Mouse (Mus musculus) liver, adult 2 months (tissue): ENCODE data around the gene Dctn1. TPM values are rescaled to one million over a fixed set of nuclear protein-coding genes. Genes with fewer than 3 reads are reported as not detected.

Source experiments
- DNase-seq: peaks from one replicate; pipeline ENCODE4 v3.0.0-alpha.2; 2011; ENCODE audit warnings: low read depth, low spot score; ENCODE audit errors: extremely low read depth
- H3K27ac ChIP-seq: fragments of 200-500 bp; replicated peaks from 2 replicates; pipeline ENCODE4 v1.5.1; 2012; ENCODE audit warnings: low read depth, mild to moderate bottlenecking, control low read depth, inconsistent platforms, low read length; ENCODE audit not compliant: insufficient read depth
- H3K27me3 ChIP-seq: fragments of 200-500 bp; 2 replicates; pipeline ENCODE4 v1.6.1; 2012; ENCODE audit warnings: mild to moderate bottlenecking, moderate library complexity, low read length, inconsistent platforms; ENCODE audit not compliant: control insufficient read depth, insufficient read depth
- H3K36me3 ChIP-seq: fragments of 200-500 bp; 2 replicates; pipeline ENCODE4 v1.6.1; 2012; ENCODE audit warnings: low read length, inconsistent platforms; ENCODE audit not compliant: control insufficient read depth, insufficient read depth
- H3K4me1 ChIP-seq: fragments of 200-500 bp; 2 replicates; pipeline ENCODE4 v1.6.1; 2011; ENCODE audit warnings: low read length; ENCODE audit not compliant: control insufficient read depth, insufficient read depth
- H3K4me3 ChIP-seq: fragments of 200-500 bp; 2 replicates; pipeline ENCODE4 v1.5.1; 2011; ENCODE audit warnings: low read depth, mild to moderate bottlenecking, control low read depth, low read length, moderate library complexity; ENCODE audit not compliant: insufficient read depth
- H3K79me2 ChIP-seq: fragments of 200-500 bp; 2 replicates; pipeline ENCODE4 v1.6.1; 2012; ENCODE audit warnings: inconsistent platforms, mild to moderate bottlenecking, low read length, moderate library complexity; ENCODE audit not compliant: control insufficient read depth, insufficient read depth
- H3K9ac ChIP-seq: fragments of 200-500 bp; 2 replicates; pipeline ENCODE4 v1.6.1; 2012; ENCODE audit warnings: low read depth, mild to moderate bottlenecking, control low read depth, inconsistent platforms, low read length
- CTCF ChIP-seq: fragments of 200-500 bp; IDR thresholded peaks from 2 replicates; pipeline ENCODE4 v1.5.1; 2011; ENCODE audit warnings: low read depth, low read length, control low read depth
- POLR2A ChIP-seq: fragments of 200-500 bp; IDR thresholded peaks from 2 replicates; pipeline ENCODE4 v1.6.1; 2011; ENCODE audit warnings: low read length, control low read depth; ENCODE audit not compliant: insufficient read depth; ENCODE audit errors: extremely low read depth
- WGBS: fragments of 180-500 bp; shearing (Covaris S2); methylation state at CpG from one replicate; pipeline ENCODE4 v1.1.7; 2018; 5-methylcytosine and 5-hydroxymethylcytosine counted together
- polyA plus RNA-seq: library from polyadenylated mRNA; depleted of rRNA; stranded (reverse); fragments of >200 nt; gene quantifications from 2 replicates; pipeline ENCODE4 v1.2.3, GENCODE M21; 2012
- total RNA-seq: library from RNA; depleted of rRNA; stranded (reverse); fragments of >200 nt; gene quantifications from 2 replicates; pipeline ENCODE4 v1.2.3, GENCODE M21; 2014

The Dctn1 gene
- total and polyA plus RNA-seq, 2 experiments = 13.5 to 36.0 TPM

DNA sequence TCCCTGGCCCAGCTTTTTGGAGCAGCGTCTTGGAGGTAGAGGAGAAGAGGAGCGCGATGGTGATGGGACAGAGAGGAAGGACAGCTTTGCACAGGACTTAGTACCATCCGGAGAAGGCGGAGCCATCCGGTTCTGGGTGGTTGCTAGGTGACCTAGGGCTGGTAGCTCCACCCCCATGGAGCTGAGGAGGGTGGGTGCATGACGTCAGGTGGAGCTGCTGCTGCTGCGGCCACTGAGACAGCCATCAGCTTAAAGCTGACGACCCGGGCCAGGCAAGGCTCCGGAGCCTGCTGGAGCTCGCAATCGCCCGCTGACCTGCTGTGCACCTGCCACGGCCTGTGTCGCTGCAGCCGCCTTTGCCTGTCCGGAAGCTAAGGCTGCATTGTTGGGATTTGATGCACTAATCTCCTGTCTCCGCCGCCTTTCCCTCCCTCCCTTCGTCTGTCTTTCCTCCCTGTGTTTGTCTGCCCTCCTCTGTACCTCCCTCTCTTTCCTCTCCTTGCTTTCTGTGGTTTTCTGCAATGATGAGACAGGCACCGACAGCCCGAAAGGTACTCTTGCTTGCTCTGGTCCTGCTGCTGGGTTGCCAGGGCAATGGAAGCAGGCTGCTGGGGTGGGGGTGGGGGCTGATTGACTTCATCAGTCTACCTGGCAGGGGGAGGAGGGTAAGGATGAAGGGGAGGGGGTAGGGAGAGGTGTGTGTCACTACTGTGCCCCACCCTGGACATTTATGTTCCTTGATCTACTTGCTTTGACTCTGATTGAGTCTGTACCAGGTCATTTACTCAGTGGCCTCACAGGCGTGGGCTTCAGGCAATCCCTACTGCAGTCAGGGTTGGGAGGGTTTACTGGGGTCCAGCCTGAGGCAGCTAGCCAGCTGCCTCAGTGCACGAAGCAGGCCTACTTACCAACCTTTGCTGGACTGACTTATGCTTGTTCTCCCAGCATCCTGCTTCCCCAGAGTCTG lies 20.5 kb downstream of the Dctn1 start:
- WGBS = 76% methylated on average over 25 of the region's 25 CpGs
- no peak overlapping the region for H3K27ac ChIP-seq
- TF ChIP-seq CTCF = no peak
- TF ChIP-seq POLR2A = no peak
- H3K27me3 ChIP-seq = no peaks in the 10 kb centered on the region
- no peak overlapping the region for H3K4me3 ChIP-seq
- H3K4me1 ChIP-seq = no peaks in the 10 kb centered on the region
- H3K9ac ChIP-seq = no peak overlapping the region
- H3K79me2 ChIP-seq = no peaks in the 10 kb centered on the region
- H3K36me3 ChIP-seq = peaks cover 6% of the 10 kb centered on the region
- no peak for DNase-seq

DNA sequence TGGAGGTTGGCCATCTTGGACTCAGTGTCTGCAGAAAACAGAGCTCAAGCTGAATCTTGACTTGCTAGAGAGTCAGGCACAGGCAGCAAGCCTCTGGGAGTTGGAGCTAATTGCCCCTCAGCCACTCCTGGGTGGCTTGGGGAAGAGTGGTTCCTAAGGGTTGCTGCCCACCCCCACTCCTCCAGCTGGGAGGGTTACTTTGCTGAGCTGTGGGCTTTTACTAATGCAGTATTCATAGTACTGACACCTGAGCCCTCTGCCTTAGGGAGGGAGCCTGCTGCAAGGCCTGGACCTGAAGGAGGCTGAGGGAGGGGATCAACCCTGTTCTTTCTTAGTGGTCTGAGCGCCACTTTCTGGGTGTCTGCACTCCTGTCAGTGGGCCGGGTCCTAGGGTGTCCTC lies 21.2 kb downstream of the Dctn1 start:
- no peak overlapping the region for H3K9ac ChIP-seq
- H3K36me3 ChIP-seq = peaks cover 9% of the 10 kb centered on the region
- no peaks in the 10 kb centered on the region for H3K4me1 ChIP-seq
- H3K27me3 ChIP-seq = no peaks in the 10 kb centered on the region
- no peak for DNase-seq
- no peak for TF ChIP-seq POLR2A
- H3K27ac ChIP-seq = no peak overlapping the region
- WGBS = 98% methylated on average over 2 of the region's 2 CpGs
- no peak overlapping the region for H3K4me3 ChIP-seq
- H3K79me2 ChIP-seq = no peaks in the 10 kb centered on the region

DNA sequence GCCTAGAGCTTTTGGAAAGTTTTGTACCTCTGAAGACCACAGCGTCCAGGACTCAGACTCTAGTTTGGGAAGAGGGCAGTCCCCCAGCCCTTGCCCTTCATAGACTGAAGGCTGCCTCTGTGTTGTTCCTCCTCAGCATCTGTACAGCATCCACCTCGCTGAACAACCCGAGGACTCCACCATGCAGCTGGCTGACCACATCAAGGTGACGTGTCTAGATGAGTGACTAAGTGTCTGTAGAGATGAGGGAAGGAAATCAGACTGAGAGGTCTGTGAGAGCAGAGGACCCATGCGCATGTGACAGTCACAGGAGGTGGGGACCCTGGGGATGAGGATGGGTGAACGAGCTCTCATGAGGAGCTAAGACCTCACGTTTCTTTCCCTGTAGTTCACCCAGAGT lies 27.9 kb downstream of the Dctn1 start:
- Histone ChIP-seq H3K4me1 (no peaks in the 10 kb centered on the region), H3K9ac (no peak overlapping the region), H3K79me2 (no peaks in the 10 kb centered on the region), H3K27ac (no peak overlapping the region), H3K4me3 (no peak overlapping the region), H3K36me3 (peaks cover 25% of the 10 kb centered on the region), H3K27me3 (no peaks in the 10 kb centered on the region)
- TF ChIP-seq CTCF (no peak), POLR2A (no peak)
- no peak for DNase-seq
- 93% methylated on average over 7 of the region's 7 CpGs for WGBS

DNA sequence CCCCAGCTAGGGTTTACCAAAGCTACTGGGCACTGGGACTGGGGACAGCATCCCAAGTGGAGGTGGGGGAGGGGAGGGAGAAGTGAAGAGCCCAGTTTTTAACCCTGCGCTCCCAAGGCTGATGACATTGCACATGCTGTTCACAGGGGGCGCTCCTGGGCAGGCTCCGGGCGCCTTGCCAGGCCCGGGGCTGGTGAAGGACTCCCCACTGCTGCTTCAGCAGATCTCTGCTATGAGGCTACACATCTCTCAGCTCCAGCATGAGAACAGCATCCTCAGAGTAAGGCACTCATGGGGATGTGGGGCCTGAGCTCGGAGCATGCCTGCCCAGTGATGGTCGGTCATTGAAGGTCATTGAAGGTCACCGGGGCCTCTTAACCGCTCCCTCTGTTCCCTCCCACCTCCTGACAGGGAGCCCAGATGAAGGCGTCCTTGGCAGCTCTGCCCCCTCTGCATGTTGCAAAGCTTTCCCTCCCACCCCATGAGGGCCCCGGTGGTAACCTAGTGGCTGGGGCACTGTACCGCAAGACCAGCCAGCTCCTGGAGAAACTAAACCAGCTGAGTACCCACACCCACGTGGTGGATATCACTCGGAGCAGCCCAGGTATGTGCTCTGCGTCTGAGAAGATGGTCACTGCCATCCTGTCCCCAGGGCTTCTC lies 31.8 kb downstream of the Dctn1 start:
- WGBS = 74% methylated on average over 15 of the region's 15 CpGs
- H3K36me3 ChIP-seq = peaks cover 14% of the 10 kb centered on the region
- H3K4me3 ChIP-seq = no peak overlapping the region

DNA sequence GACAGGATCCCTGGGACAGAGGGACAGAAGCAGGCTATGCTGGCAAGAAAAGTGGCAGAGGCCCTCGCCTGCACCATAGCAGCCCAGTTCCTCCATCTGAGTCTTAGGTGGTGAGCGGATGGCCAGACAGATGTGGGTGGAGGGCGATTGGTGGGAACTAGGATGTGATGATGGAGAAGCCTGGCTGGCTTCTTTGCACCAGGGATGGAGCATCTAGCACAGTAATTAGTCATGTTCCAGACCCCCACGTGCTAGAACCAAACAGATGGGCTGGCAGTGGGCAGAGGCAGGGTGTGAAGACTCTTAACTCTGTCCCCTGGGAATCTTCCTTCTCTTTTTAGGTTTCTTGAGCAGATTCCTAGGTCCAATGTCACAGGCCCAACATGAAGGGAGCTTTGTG lies 37.6 kb downstream of the Dctn1 start:
- no peak for TF ChIP-seq CTCF
- TF ChIP-seq POLR2A = no peak
- H3K27ac ChIP-seq = no peak overlapping the region
- peaks cover under 1% of the 10 kb centered on the region; the same call in 1 of the 2 replicates for H3K36me3 ChIP-seq
- H3K27me3 ChIP-seq = no peaks in the 10 kb centered on the region
- 87% methylated on average over 4 of the region's 4 CpGs for WGBS
- H3K79me2 ChIP-seq = no peaks in the 10 kb centered on the region
- no peak overlapping the region for H3K9ac ChIP-seq
- DNase-seq = no peak
- no peaks in the 10 kb centered on the region for H3K4me1 ChIP-seq
- H3K4me3 ChIP-seq = no peak overlapping the region

More for the DNA sequence above, 31.8 kb downstream of the Dctn1 start:
- no peak for DNase-seq
- Histone ChIP-seq H3K27me3 (no peaks in the 10 kb centered on the region), H3K27ac (no peak overlapping the region), H3K9ac (no peak overlapping the region), H3K79me2 (no peaks in the 10 kb centered on the region), H3K4me1 (no peaks in the 10 kb centered on the region)
- TF ChIP-seq CTCF = no peak
- no peak for TF ChIP-seq POLR2A
